Mouse (Mus musculus) olfactory bulb, adult 2 months (tissue): ENCODE measurements at regions not wholly inside any gene's neighbourhood (a gene's known extent, or its start where the extent isn't known, plus 50 kb on each side); places are given as distances from the start of the nearest gene placed in this dataset.

Experiments
- CTCF ChIP-seq: fragments of 200-500 bp; IDR thresholded peaks from 2 replicates; pipeline ENCODE4 v1.5.1; 2012; ENCODE audit warnings: low read depth, mild to moderate bottlenecking, low read length, moderate library complexity; ENCODE audit not compliant: insufficient read depth
- POLR2A ChIP-seq: fragments of 200-500 bp; IDR thresholded peaks from 2 replicates; pipeline ENCODE4 v1.6.1; 2012; ENCODE audit warnings: mild to moderate bottlenecking, low read depth, low read length, moderate library complexity; ENCODE audit not compliant: insufficient read depth

GRCm38 (mm10) chr10:17552277-17552676 is 170.7 kb upstream of the Cited2 start:
- no peak for TF ChIP-seq CTCF
- no peak for TF ChIP-seq POLR2A
